Mouse (Mus musculus) kidney, adult 2 months (tissue): ENCODE results near the gene Pole4. TPM values are rescaled to one million over a fixed set of nuclear protein-coding genes. Genes with fewer than 3 reads are reported as not detected.

Source experiments
- DNase-seq: peaks from one replicate; pipeline ENCODE4 v3.0.0; 2021
- H3K27ac ChIP-seq: fragments of 200-500 bp; 2 replicates; pipeline ENCODE4 v1.5.1; 2012; ENCODE audit warnings: low read depth, low read length, control low read depth, inconsistent platforms; ENCODE audit not compliant: insufficient read depth
- H3K27me3 ChIP-seq: fragments of 200-500 bp; replicated peaks from 2 replicates; pipeline ENCODE4 v1.6.1; 2012; ENCODE audit warnings: mild to moderate bottlenecking, moderate library complexity, low read length, inconsistent platforms; ENCODE audit not compliant: control insufficient read depth, insufficient read depth
- H3K36me3 ChIP-seq: fragments of 200-500 bp; 2 replicates; pipeline ENCODE4 v1.6.1; 2012; ENCODE audit warnings: mild to moderate bottlenecking, moderate library complexity, low read length, inconsistent platforms; ENCODE audit not compliant: control insufficient read depth, insufficient read depth
- H3K4me1 ChIP-seq: fragments of 200-500 bp; 2 replicates; pipeline ENCODE4 v1.6.1; 2011; ENCODE audit warnings: low read length; ENCODE audit not compliant: control insufficient read depth, insufficient read depth
- H3K4me3 ChIP-seq: fragments of 200-500 bp; 2 replicates; pipeline ENCODE4 v1.5.1; 2011; ENCODE audit warnings: mild to moderate bottlenecking, low read depth, low read length, control low read depth; ENCODE audit not compliant: insufficient read depth
- CTCF ChIP-seq: fragments of 200-500 bp; conservative IDR thresholded peaks from 2 replicates; pipeline ENCODE4 v1.5.1; 2011; ENCODE audit warnings: low read depth, mild to moderate bottlenecking, control low read depth, low read length, moderate library complexity, mixed read lengths; ENCODE audit not compliant: insufficient read depth, insufficient read length
- POLR2A ChIP-seq: fragments of 200-500 bp; IDR thresholded peaks from one replicate; pipeline ENCODE4 v1.6.1; 2011; ENCODE audit warnings: low read depth, low read length, control low read depth
- WGBS: fragments of 180-500 bp; shearing (Covaris S2); methylation state at CpG from one replicate; pipeline ENCODE4 v1.1.7; 2018; 5-methylcytosine and 5-hydroxymethylcytosine counted together
- polyA plus RNA-seq: library from polyadenylated mRNA; depleted of rRNA; stranded (reverse); fragments of >200 nt; gene quantifications from 2 replicates; pipeline ENCODE4 v1.2.3, GENCODE M21; 2012; rRNA removed

Pole4 gene
- polyA plus RNA-seq, 1 experiment: 14.0 TPM

GRCm38 (mm10) chr6:82595461-82596090, 109.6 kb downstream of the Pole4 start:
- no peak overlapping the region for H3K4me3 ChIP-seq
- no peak for TF ChIP-seq POLR2A
- TF ChIP-seq CTCF: no peak
- no peaks in the 10 kb centered on the region for H3K4me1 ChIP-seq
- H3K27ac ChIP-seq: no peak overlapping the region
- H3K36me3 ChIP-seq: no peaks in the 10 kb centered on the region
- DNase-seq: no peak
- 44% methylated on average over 8 of the region's 8 CpGs for WGBS
- H3K27me3 ChIP-seq: no peaks in the 10 kb centered on the region; the same call in 1 of the 2 replicates

- Histone ChIP-seq H3K4me3 (no peak overlapping the region), H3K27me3 (no peaks in the 10 kb centered on the region), H3K27ac (no peak overlapping the region), H3K36me3 (no peaks in the 10 kb centered on the region), H3K4me1 (no peaks in the 10 kb centered on the region)
- TF ChIP-seq POLR2A: no peak
- TF ChIP-seq CTCF: no peak
- no peak for DNase-seq
- WGBS: 56% methylated on average over 7 of the region's 7 CpGs
Measured at GRCm38 (mm10) chr6:82589387-82589786, 115.8 kb downstream of the Pole4 start.

GRCm38 (mm10) chr6:82585396-82585795, 119.8 kb downstream of the Pole4 start:
- Histone ChIP-seq H3K4me3 (no peak overlapping the region), H3K4me1 (no peaks in the 10 kb centered on the region), H3K27me3 (no peaks in the 10 kb centered on the region; the same call in 1 of the 2 replicates), H3K27ac (no peak overlapping the region), H3K36me3 (no peaks in the 10 kb centered on the region)
- DNase-seq: no peak
- TF ChIP-seq POLR2A: no peak
- TF ChIP-seq CTCF: no peak
- 75% methylated on average over 6 of the region's 6 CpGs for WGBS

GRCm38 (mm10) chr6:82575445-82575844, 129.7 kb downstream of the Pole4 start:
- no peaks in the 10 kb centered on the region for H3K27me3 ChIP-seq
- DNase-seq: no peak
- TF ChIP-seq CTCF (no peak), POLR2A (no peak)

More at GRCm38 (mm10) chr6:82575445-82575844, 129.7 kb downstream of the Pole4 start:
- no peak overlapping the region for H3K4me3 ChIP-seq
- 76% methylated on average over 5 of the region's 5 CpGs for WGBS
- H3K36me3 ChIP-seq: no peaks in the 10 kb centered on the region
- no peaks in the 10 kb centered on the region for H3K4me1 ChIP-seq
- no peak overlapping the region for H3K27ac ChIP-seq

Other genes with a start within 250 kb of the Pole4 start
- gene Hk2, start 69.1 kb upstream of the Pole4 start, polyA plus RNA-seq: 2.6 and 6.1 TPM in 2 replicates
- gene Sema4f, start 234.4 kb upstream of the Pole4 start, polyA plus RNA-seq: 0.12 and 0.28 TPM in 2 replicates
- gene M1ap, start 241.5 kb upstream of the Pole4 start, polyA plus RNA-seq: 0.16 and 0.22 TPM in 2 replicates